Mouse (Mus musculus) liver, embryonic 16.5 days (tissue): ENCODE results near the gene Arhgap25. TPM values are rescaled to one million over a fixed set of nuclear protein-coding genes. Genes with fewer than 3 reads are reported as not detected.
A peak's percentile ranks its signal among the peaks of the same experiment; 100 is the strongest.

Source experiments
- ATAC-seq: fragments of 200-750 bp; cut with Nextera tagmentation; 2 replicates; pipeline ENCODE4 v1.8.0; 2017; ENCODE audit warnings: low read depth, mild to moderate bottlenecking, moderate number of reproducible peaks, moderate library complexity
- H3K27ac ChIP-seq: fragments of 300-500 bp; sonication (generic); 2 replicates; pipeline ENCODE4 v1.5.1; 2014; ENCODE audit warnings: mild to moderate bottlenecking, low read length
- H3K27me3 ChIP-seq: fragments of 300-500 bp; sonication (generic); 2 replicates; pipeline ENCODE4 v1.6.1; 2014; ENCODE audit warnings: low read depth, low read length, mixed read lengths; ENCODE audit not compliant: control insufficient read depth, insufficient read depth
- H3K36me3 ChIP-seq: fragments of 300-500 bp; sonication (generic); 2 replicates; pipeline ENCODE4 v1.6.1; 2014; ENCODE audit warnings: mild to moderate bottlenecking; ENCODE audit not compliant: control insufficient read depth, insufficient read depth
- H3K4me1 ChIP-seq: fragments of 300-500 bp; sonication (generic); 2 replicates; pipeline ENCODE4 v1.6.1; 2014; ENCODE audit warnings: low read depth, low read length, mixed read lengths; ENCODE audit not compliant: control insufficient read depth
- H3K4me2 ChIP-seq: fragments of 300-500 bp; sonication (generic); 2 replicates; pipeline ENCODE4 v1.6.1; 2014; ENCODE audit warnings: low read depth, low read length, mixed read lengths
- H3K4me3 ChIP-seq: fragments of 300-500 bp; sonication (generic); 2 replicates; pipeline ENCODE4 v1.5.1; 2014; ENCODE audit warnings: low read depth, mild to moderate bottlenecking, low read length
- H3K9ac ChIP-seq: fragments of 300-500 bp; sonication (generic); 2 replicates; pipeline ENCODE4 v1.6.1; 2014; ENCODE audit warnings: low read depth, low read length
- H3K9me3 ChIP-seq: fragments of 300-500 bp; sonication (generic); replicated peaks from 2 replicates; pipeline ENCODE4 v1.6.1; 2016; ENCODE audit warnings: low read length; ENCODE audit not compliant: control insufficient read depth
- WGBS: fragments of 180-500 bp; shearing (Covaris S2); extraction: QIAGEN DNeasy Blood & Tissue Kit; methylation state at CpG from one replicate; pipeline ENCODE4 v1.1.7; 2014; ENCODE audit not compliant: insufficient replicate concordance; 5-methylcytosine and 5-hydroxymethylcytosine counted together
- polyA plus RNA-seq: library from polyadenylated mRNA; unstranded; fragments of >200 nt; fragmentation: Nextera tagmentation; extraction: Ambion mirVana; gene quantifications from 2 replicates; pipeline ENCODE4 v1.2.1, GENCODE M21; 2015

The Arhgap25 gene
- polyA plus RNA-seq, 1 experiment from 2014 or later = 4.7 TPM

DNA sequence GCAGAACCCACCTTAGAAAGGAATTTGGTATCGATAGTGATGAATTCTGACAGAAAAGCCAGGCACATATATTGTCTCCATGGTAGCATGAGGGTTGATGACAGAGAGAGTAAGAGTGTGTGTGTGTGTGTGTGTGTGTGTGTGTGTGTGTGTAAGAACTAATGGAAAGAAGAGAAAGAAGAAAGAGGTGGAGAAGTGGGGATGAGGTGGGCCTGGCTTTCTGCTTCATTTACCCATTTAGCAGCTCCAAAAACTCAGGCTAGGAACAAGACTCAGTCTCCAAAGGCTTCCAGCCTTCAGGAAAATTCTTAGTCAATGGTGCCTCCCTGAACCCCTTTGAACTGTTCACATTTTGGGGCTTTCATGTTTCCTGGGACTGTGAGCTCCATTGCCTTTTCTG, 29.5 kb downstream of the Arhgap25 start:
- Histone ChIP-seq H3K4me3 (no peak overlapping the region), H3K9ac (no peak overlapping the region), H3K9me3 (no peaks in the 10 kb centered on the region), H3K4me2 (no peak overlapping the region), H3K4me1 (no peaks in the 10 kb centered on the region; the same call in 1 of the 2 replicates), H3K27ac (peak overlapping the region; percentile 5), H3K36me3 (no peaks in the 10 kb centered on the region), H3K27me3 (no peaks in the 10 kb centered on the region)
- no peak for ATAC-seq
- WGBS = 78% methylated on average over 1 of the region's 1 CpGs

DNA sequence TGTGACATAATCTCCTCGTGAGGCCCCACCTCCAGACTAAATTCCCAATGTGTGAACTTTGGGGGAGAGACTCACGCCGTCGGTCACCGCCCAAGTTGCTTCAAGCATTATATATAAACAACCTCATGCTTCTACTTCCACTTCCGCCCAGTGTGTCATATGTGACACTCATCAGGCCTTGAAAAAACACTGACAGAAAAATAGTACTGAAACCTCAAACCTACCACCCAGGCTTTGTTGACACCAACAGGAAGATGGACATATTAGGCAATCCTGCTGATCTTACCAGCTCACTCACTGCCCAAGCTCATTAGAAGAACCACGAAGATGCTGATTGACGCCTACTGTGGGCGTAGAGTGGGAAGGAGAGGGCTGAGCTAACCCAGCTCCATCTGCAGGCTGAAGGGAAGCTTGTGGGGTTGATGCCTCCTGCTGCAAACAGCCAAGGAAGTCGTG, 30.2 kb downstream of the Arhgap25 start:
- H3K9ac ChIP-seq = no peak overlapping the region
- no peak overlapping the region for H3K4me3 ChIP-seq
- H3K27me3 ChIP-seq = no peaks in the 10 kb centered on the region
- H3K4me1 ChIP-seq = no peaks in the 10 kb centered on the region; the same call in 1 of the 2 replicates
- H3K4me2 ChIP-seq = no peak overlapping the region
- H3K36me3 ChIP-seq = no peaks in the 10 kb centered on the region
- 15% methylated on average over 10 of the region's 10 CpGs for WGBS
- ATAC-seq = peak; percentile 67
- H3K27ac ChIP-seq = peak overlapping the region; percentile 58
- H3K9me3 ChIP-seq = no peaks in the 10 kb centered on the region

DNA sequence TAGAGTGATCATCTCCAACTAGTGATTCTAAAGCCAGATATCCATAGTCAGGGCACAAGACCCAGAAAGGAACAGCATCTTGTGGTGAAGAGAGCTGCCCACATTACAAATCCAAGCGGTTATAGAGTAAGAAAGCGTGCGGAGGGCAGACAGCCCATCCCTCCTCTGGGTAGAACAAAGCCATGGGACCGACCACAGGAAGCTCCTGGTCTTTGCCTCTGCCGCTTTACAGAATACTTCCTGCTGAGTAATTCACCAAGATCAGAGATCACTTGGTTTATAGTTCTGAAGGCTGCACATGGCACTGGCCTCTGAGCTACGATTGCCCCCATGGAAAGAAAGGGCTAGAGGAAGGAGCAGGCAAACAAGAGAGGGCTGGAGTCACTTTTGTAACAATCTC, 30.6 kb downstream of the Arhgap25 start:
- H3K4me3 ChIP-seq = no peak overlapping the region
- H3K9me3 ChIP-seq = no peaks in the 10 kb centered on the region
- no peaks in the 10 kb centered on the region for H3K36me3 ChIP-seq
- peak overlapping the region; percentile 58 for H3K27ac ChIP-seq
- no peak for ATAC-seq
- H3K9ac ChIP-seq = no peak overlapping the region
- WGBS = 24% methylated on average over 6 of the region's 6 CpGs
- H3K27me3 ChIP-seq = no peaks in the 10 kb centered on the region
- H3K4me2 ChIP-seq = no peak overlapping the region
- no peaks in the 10 kb centered on the region; the same call in 1 of the 2 replicates for H3K4me1 ChIP-seq

DNA sequence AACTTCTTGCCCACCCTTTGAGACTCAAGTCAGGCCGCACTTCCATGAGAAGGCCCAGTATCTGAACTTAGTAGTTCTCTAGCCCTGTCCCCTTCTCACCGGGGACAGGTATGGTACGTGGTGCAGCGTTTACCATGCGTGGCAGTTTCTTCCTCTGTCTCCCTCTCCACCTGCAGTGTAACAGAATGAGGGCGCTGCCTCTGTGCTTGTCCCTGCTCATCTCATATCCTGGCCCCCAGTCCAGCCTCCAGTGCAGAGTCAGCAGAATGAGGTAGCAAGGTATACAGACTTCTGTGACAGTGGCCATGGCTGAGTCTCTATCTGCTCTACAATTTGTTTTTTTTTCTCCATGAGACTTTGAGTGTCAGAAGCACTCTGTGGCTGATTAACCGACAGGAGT, 32.4 kb downstream of the Arhgap25 start:
- no peak overlapping the region for H3K4me3 ChIP-seq
- no peak overlapping the region for H3K27ac ChIP-seq
- ATAC-seq = no peak
- 63% methylated on average over 7 of the region's 7 CpGs for WGBS
- H3K9ac ChIP-seq = no peak overlapping the region
- H3K36me3 ChIP-seq = no peaks in the 10 kb centered on the region
- no peaks in the 10 kb centered on the region; the same call in 1 of the 2 replicates for H3K27me3 ChIP-seq
- H3K9me3 ChIP-seq = no peaks in the 10 kb centered on the region
- H3K4me2 ChIP-seq = no peak overlapping the region
- H3K4me1 ChIP-seq = no peaks in the 10 kb centered on the region; the same call in 1 of the 2 replicates

DNA sequence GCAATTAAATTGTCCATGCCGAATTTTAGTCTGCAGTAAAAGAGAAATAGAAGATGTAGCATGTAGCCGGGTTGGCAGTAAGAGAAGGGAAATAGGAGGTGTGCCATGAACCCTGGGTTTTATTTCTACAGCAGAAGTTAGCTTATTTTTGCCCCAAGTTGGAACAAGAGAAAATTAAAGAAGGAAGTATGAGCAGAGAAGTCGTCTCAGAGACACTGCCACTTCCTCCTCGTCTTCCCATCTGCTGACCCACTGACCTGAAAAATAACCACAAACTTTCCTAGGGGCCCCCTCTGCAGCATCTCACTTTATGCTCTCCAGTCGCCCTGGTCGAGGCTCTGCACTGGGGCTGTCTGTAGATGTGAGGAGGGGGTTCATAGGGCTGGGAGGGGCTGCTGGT, 33.3 kb downstream of the Arhgap25 start:
- ATAC-seq = no peak
- no peaks in the 10 kb centered on the region for H3K9me3 ChIP-seq
- H3K4me1 ChIP-seq = no peaks in the 10 kb centered on the region; the same call in 1 of the 2 replicates
- H3K9ac ChIP-seq = no peak overlapping the region
- no peak overlapping the region for H3K27ac ChIP-seq
- no peak overlapping the region for H3K4me2 ChIP-seq
- no peak overlapping the region for H3K4me3 ChIP-seq
- H3K27me3 ChIP-seq = no peaks in the 10 kb centered on the region; the same call in 1 of the 2 replicates
- H3K36me3 ChIP-seq = no peaks in the 10 kb centered on the region
- 11% methylated on average over 6 of the region's 6 CpGs for WGBS

DNA sequence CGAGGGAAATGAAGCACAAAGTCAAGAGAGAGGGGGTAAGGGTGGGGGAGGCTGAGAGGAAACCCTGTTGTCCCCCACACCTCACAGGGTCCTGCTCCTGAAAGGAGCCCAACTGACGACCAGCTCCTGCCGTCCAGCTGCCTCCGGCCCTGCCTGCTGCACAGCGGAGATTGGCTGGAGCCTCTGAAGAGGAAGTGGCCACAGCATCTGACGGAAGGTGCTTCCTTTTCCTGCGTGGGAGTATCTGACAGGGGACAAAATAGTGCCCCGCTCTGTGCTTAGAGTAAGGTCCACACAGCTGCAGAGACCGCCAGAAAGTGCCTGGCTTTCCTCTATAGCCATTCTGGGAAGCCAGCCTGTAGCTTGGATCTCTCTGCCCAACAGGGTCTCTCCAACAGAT, 36.9 kb downstream of the Arhgap25 start:
- no peaks in the 10 kb centered on the region for H3K9me3 ChIP-seq
- no peaks in the 10 kb centered on the region for H3K36me3 ChIP-seq
- 17% methylated on average over 9 of the region's 9 CpGs for WGBS
- H3K4me2 ChIP-seq = peak overlapping the region; percentile 40; the same call in 1 of the 2 replicates
- no peaks in the 10 kb centered on the region; the same call in 1 of the 2 replicates for H3K27me3 ChIP-seq
- H3K9ac ChIP-seq = 0 out of 2 replicates have a peak overlapping the region, but pooled peaks have one; percentile 21
- no peak overlapping the region for H3K27ac ChIP-seq
- H3K4me1 ChIP-seq = no peaks in the 10 kb centered on the region; the same call in 1 of the 2 replicates
- H3K4me3 ChIP-seq = peak overlapping the region; percentile 42
- ATAC-seq = peak; percentile 48

DNA sequence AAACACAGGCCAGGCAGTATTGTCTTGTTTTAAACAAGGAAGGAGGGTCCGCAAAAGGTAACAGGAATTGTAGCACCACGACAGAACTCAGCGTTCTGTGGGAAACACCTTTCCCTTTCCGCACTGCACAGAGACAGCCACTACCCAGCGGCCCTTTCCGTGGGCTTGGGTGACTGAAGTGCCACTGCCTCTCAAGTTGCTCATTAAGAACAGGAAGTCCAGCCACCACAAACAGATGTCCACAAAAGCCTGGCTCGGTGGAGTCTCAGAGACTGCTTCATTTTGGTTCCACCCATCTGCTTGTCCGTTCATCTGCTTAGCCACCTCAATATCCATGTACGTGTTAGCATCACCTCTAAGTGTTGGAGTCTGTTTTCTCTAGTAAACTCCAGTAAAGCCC, 38.7 kb downstream of the Arhgap25 start:
- Histone ChIP-seq H3K9me3 (no peaks in the 10 kb centered on the region), H3K36me3 (no peaks in the 10 kb centered on the region), H3K4me2 (peak overlapping the region; percentile 40), H3K9ac (no peak overlapping the region), H3K27me3 (no peaks in the 10 kb centered on the region; the same call in 1 of the 2 replicates), H3K4me3 (peak overlapping the region; percentile 42; the same call in 1 of the 2 replicates), H3K4me1 (no peaks in the 10 kb centered on the region; the same call in 1 of the 2 replicates), H3K27ac (no peak overlapping the region)
- ATAC-seq = no peak
- WGBS = 20% methylated on average over 9 of the region's 9 CpGs

DNA sequence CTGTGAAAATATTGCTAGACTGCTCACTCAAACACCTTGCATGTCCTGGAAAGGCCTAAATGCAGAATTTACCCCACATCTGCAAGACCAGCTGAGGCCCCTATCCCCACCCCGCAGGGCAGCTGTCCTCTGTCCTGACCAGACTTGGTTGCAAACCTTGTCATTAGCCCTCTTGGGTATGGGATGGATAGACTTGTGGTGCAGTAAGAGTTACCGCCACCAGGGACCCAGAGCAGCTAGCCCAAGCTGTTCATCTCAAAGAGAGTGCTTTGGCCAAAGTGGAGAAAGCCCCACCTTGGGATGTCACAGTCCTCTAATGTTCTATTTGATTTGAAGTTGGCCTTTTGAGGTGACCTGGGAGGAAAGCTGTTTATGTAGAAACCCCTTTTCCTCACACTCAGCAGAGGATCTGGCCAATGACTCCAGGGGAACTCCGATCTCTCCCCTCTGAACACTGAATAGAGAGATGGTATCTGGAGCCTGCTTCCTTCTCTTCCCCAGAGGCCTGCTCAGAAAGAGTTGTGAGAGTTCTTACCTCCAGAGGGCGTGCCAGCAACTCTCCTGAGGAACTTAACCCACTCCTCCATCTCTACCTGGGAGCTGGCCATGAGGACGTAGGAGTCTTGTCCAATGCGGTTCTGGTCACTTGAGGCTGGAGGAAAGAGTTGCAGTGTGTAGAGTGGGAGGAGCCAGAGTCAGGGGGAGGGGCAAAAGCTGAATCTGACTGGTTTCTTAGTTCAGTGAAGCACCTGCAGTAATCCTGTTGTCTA, 45.2 kb downstream of the Arhgap25 start:
- Histone ChIP-seq H3K27me3 (no peaks in the 10 kb centered on the region), H3K4me3 (no peak overlapping the region), H3K9ac (no peak overlapping the region), H3K4me2 (no peak overlapping the region), H3K36me3 (no peaks in the 10 kb centered on the region), H3K9me3 (no peaks in the 10 kb centered on the region), H3K4me1 (no peaks in the 10 kb centered on the region), H3K27ac (no peak overlapping the region)
- WGBS = 58% methylated on average over 6 of the region's 6 CpGs
- no peak for ATAC-seq

DNA sequence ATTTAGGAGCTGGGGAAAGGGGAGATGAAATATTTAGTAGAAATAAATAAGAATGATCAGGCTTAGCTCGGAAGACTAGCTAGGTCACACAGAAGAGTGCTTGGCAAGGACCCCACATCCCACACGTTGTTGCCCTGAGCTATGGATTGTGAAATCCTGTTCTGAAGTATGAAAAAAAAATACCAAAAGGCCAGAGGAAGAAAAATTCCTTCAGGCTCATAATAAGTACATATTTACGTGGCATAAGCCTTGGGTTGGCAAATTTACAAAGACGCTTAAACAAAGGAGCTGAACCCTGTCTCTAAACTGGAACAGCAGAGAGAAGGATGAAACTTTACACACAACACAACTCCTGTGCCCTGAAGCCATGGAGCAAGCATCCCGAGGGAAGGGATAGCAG, 48.3 kb downstream of the Arhgap25 start:
- no peaks in the 10 kb centered on the region for H3K36me3 ChIP-seq
- no peaks in the 10 kb centered on the region for H3K27me3 ChIP-seq
- H3K9me3 ChIP-seq = no peaks in the 10 kb centered on the region
- H3K4me3 ChIP-seq = no peak overlapping the region
- no peak overlapping the region for H3K4me2 ChIP-seq
- no peaks in the 10 kb centered on the region for H3K4me1 ChIP-seq
- no peak for ATAC-seq
- 60% methylated on average over 5 of the region's 5 CpGs for WGBS
- no peak overlapping the region for H3K9ac ChIP-seq
- H3K27ac ChIP-seq = no peak overlapping the region
